Mouse (Mus musculus) liver, adult (tissue): ENCODE results near the gene Zfhx3.

Experiments used
- GATA4 ChIP-seq: IDR thresholded peaks from 2 replicates; pipeline ENCODE4 v1.6.1; 2014; ENCODE audit warnings: mild to moderate bottlenecking, low read length; ENCODE audit not compliant: insufficient replicate concordance

Zfhx3 gene

DNA sequence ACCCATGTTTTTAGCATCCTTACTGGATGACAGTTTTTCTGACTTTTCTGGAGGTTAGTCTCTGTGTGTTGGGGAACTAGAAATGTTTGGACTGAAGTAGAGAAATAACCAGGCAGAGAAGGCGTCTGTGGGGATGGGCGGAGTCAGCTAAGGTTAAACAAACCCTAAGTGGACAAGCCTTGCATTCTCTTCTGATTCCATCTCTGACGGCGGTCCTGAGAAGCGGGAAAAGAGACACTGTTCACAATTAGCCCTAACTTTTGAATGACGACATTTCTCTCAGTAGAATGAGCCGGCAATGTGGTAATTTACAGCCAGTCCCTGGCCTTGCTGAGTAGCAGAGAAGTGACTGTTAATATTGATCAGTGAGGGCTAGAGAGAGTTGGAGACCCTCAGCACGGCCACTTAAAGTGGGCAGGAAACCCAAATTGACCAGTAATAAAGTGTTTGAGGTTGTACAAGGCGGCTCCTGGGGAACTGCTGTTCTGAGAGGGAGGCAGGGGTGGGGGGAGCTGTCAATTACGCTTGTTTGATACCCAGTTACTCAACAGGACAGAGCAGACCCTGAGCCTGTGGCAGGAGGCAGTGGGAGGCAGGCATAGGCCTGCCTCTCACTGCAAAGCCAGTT, 162.1 kb downstream of the Zfhx3 start:
- no peak for TF ChIP-seq GATA4

DNA sequence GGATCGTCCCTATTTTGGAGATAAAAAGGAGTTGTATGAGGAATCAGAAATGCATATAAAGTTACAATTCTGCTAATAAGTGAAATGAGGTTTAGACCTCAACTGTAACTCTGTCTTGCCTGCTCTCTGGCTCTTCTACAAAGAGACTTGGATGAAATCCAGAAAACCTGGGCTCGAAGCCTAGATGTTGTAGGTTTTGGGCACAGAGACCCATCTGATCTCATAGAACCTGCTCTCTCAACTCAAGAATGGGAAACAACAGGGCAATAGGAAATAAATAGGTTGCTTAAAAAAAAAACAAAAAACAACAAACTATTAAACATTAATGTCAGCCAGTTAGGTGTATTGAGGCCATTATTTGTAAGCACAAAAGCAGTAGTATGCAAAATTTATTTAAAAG, 182.6 kb downstream of the Zfhx3 start:
- no peak for TF ChIP-seq GATA4

DNA sequence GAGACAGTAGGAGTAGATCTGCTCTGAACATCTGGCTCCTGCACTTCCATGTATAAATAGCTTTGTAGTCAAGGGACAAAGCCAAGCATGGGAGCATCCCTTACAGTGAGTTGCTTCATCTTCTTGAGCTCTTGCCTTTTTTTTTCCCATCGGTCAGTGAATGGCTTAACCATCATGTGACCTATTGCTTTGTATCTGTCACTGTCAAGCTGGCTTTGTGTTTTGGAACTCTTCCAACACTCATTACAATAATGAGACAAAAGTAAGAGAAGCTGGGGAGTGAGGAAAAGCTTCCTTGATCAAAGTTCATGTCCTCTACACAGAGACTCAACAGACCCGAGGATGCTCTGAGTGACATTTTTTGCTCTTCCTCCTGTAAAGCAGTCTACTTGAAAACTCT, 183.0 kb downstream of the Zfhx3 start:
- no peak for TF ChIP-seq GATA4

GRCm38 (mm10) chr8:108146536-108146935, 204.1 kb downstream of the Zfhx3 start:
- no peak for TF ChIP-seq GATA4

DNA sequence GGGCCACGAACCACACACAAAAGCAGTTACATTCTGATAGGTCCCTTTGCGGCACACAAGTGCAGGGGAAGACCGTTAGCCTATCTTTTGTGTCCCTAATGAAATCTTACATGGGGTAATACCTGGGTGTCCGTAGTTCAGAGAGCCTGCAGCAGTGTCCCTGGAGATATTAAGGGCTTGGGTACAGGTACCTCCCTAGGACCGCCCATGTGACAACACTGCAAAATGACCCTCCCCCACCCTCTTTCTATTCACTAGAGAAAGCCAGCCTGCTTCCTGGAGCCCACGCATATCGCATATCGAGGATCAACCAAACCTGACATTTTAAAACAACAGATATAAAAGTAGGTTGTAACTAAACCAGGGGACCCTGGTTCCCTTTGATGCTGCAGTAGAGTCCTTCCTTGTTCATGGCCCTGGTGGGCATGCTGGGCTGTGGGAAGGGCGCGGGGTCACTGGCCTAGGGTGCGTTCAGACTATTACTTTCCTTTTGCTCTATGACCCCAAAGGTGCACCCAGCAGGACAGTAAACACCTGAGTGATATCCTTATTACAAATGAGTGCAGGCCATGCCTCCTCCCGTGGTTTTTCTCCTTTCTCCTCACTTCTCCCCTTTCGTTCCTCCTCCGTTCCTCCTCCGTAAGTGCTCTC, 206.3 kb downstream of the Zfhx3 start:
- no peak for TF ChIP-seq GATA4

- no peak for TF ChIP-seq GATA4
Observed at GRCm38 (mm10) chr8:108170804-108171203, 228.4 kb downstream of the Zfhx3 start.

DNA sequence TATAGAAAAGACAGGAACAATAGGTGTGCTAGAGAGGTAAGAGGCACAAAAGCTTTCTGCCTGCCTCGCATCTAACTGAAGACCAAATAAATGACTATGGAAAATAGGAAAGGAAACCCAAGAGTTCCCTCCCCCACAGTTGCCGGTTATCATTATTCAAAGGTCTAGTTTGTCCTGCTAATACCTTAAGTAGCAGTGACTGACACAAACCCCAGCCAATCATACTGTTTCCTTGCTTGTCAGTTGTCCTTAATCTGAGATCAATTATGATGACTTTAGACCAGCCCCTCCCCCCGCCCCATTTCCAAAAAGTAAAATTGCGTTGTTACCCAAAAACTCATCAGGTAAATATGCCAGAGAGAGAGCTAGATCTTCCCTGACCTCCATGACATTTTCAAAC, 240.9 kb downstream of the Zfhx3 start:
- TF ChIP-seq GATA4 = no peak

- TF ChIP-seq GATA4 = no peak
Observed at GRCm38 (mm10) chr8:108183948-108184347, 241.5 kb downstream of the Zfhx3 start.

DNA sequence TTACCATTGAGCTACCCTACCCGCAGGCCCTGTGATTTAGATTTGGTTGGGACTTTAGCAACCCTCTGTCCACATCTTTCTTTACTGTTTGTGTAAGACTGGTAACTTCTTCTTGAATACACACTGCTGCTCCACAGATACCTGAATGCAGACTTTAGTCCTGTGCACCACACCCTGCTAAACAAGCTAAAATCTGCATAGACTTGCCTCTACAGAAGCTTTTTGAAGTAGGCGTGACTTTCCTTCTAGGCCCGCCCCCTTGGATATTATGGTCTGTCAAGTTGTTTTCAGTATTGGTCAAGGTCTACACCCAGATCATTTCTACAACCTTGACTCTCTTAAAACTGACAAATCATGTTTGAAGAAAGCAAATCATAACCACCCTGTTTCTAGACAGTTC, 243.8 kb downstream of the Zfhx3 start:
- TF ChIP-seq GATA4 = no peak

- no peak for TF ChIP-seq GATA4
Observed at GRCm38 (mm10) chr8:108188044-108188443, 245.6 kb downstream of the Zfhx3 start.

GRCm38 (mm10) chr8:108194571-108194970, 252.1 kb downstream of the Zfhx3 start:
- no peak for TF ChIP-seq GATA4

- no peak for TF ChIP-seq GATA4
Observed at GRCm38 (mm10) chr8:108215026-108215425, 272.6 kb downstream of the Zfhx3 start.

DNA sequence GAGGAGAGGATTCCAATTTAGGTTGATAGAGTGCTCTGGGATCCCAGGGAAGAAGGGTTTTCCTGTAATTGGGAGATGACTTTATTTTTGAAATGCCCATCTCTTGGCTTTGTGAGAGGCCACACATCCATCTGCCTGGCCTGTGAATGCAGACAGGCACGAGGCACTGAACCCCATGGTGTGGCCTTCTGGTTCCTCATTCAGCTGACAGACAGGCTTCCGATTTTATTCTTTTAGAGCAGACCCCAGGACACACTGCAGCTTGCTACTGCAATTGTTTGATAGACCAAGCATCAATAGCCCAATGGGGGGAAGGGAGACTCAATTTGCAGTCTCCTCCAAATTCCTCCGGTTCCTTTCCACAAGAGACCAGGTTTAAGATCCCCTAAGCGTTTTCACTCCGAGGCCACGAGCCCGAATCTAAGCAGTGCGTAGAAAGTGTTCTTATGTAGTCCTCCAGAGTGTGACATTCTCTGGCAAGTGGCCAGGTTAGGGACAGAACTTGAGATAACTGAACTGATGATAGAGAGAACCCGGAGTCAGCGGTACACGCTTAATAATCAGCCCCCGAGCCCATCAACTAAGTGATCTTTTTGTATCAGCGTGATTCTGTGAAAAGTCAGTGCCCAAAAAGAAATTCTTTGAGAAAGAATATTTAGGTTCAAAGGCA, 275.9 kb downstream of the Zfhx3 start:
- TF ChIP-seq GATA4 = no peak

GRCm38 (mm10) chr8:108220511-108220910, 278.1 kb downstream of the Zfhx3 start:
- TF ChIP-seq GATA4 = no peak

DNA sequence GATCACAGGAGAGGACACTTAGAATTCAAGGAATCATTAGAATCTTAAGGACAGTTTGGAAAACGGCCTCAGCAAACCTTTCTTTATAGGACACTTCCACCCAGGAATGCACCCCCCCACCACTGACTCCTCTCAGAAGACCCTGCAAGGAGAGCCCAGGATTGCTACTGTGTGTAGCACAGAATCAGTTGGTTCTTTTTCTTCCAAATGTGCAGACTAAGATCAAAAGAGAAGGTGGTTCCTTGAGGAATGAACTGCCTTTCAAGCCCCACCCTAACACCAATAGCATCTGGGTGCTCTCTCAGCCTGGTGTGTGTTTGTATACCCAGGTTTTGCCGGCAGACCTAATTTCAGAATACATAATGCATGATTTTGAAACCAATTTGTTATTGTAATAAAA, 279.6 kb downstream of the Zfhx3 start:
- no peak for TF ChIP-seq GATA4

- TF ChIP-seq GATA4 = no peak
Observed at GRCm38 (mm10) chr8:108232326-108232725, 289.9 kb downstream of the Zfhx3 start.
